ENCODE assay signal across 8 mouse cellular contexts in genomic region chr6:99804905-99805245, GRCm38 (mm10).
A peak's percentile ranks its signal among the peaks of the same experiment; 100 is the strongest.
DNase-seq lines count a peak whose midpoint lies in the region; ATAC-seq lines count a peak whose summit lies in the region.
"Had no signal": no experiment of that assay in that cellular context is flagged by ENCODE, and none has a peak within 500 bp of the region (broad histone marks: within the 10 kb centered on the region; RNA-seq: fewer than 3 reads in every experiment).

No protein-coding gene starts in this region.

- H3K4me1 ChIP-seq in kidney, embryonic 16.5 days (ENCODE audit: insufficient read depth, low read length), result peaks cover 11% of the 10 kb centered on the region; the same call in 1 of the 2 replicates
- peaks cover 15% of the 10 kb centered on the region for H3K4me1 ChIP-seq in forebrain, embryonic 10.5 days
- peaks cover 16% of the 10 kb centered on the region for H3K4me1 ChIP-seq in hindbrain, embryonic 13.5 days (replicated peaks)
- H3K4me1 ChIP-seq in midbrain, embryonic 16.5 days (ENCODE audit: control insufficient read depth, insufficient read depth, low read length), result peaks cover 8% of the 10 kb centered on the region; the same call in 1 of the 2 replicates
- H3K4me1 ChIP-seq: liver, embryonic 12.5 days had no signal

- no peak for DNase-seq in kidney, postnatal 36 days
- no peak for DNase-seq in forebrain, embryonic 10.5 days (ENCODE audit: extremely low spot score, low spot score)
- DNase-seq in urinary bladder, postnatal 14 days (ENCODE audit: low spot score), result no peak
- no peak for DNase-seq in right cerebral cortex, adult 2 months (ENCODE audit: low spot score in 2 of 2)

- no peaks in the 10 kb centered on the region for H3K9me3 ChIP-seq in kidney, embryonic 16.5 days (ENCODE audit: low read length)
- no peaks in the 10 kb centered on the region for H3K9me3 ChIP-seq in forebrain, embryonic 10.5 days
- H3K9me3 ChIP-seq in hindbrain, embryonic 13.5 days, result no peaks in the 10 kb centered on the region
- H3K9me3 ChIP-seq in midbrain, embryonic 16.5 days (replicated peaks; ENCODE audit: control insufficient read depth, low read length, poor library complexity, severe bottlenecking), result no peaks in the 10 kb centered on the region
- H3K9me3 ChIP-seq: liver, embryonic 12.5 days had no signal

- H3K4me2 ChIP-seq in kidney, embryonic 16.5 days (replicated peaks; ENCODE audit: low read depth, low read length), result peak overlapping the region; percentile 42
- peak overlapping the region; percentile 49 for H3K4me2 ChIP-seq in hindbrain, embryonic 13.5 days
- H3K4me2 ChIP-seq in midbrain, embryonic 16.5 days (ENCODE audit: low read length), result peak overlapping the region; percentile 46

- ATAC-seq in kidney, embryonic 16.5 days (ENCODE audit: low FRiP score, low TSS enrichment), result no peak
- peak; percentile 46; the same call in 1 of the 2 replicates for ATAC-seq in hindbrain, embryonic 13.5 days (ENCODE audit: low FRiP score)
- ATAC-seq in midbrain, embryonic 16.5 days, result peak; percentile 18; the same call in 1 of the 2 replicates
- ATAC-seq: liver, embryonic 12.5 days had no signal

- H3K4me3 ChIP-seq in kidney, embryonic 16.5 days (ENCODE audit: low read length), result no peak overlapping the region
- peak overlapping the region; percentile 42 for H3K4me3 ChIP-seq in forebrain, embryonic 10.5 days
- H3K4me3 ChIP-seq in hindbrain, embryonic 13.5 days, result peak overlapping the region; percentile 18; the same call in 1 of the 2 replicates
- no peak overlapping the region for H3K4me3 ChIP-seq in midbrain, embryonic 16.5 days (ENCODE audit: low read depth, low read length)
- H3K4me3 ChIP-seq: liver, embryonic 12.5 days had no signal

- 28% methylated on average over 10 of the region's 10 CpGs for WGBS in kidney, embryonic 16.5 days
- WGBS in forebrain, embryonic 10.5 days, result 22% methylated on average over 10 of the region's 10 CpGs
- 27% methylated on average over 10 of the region's 10 CpGs for WGBS in hindbrain, embryonic 13.5 days
- WGBS in midbrain, embryonic 16.5 days, result 18% methylated on average over 10 of the region's 10 CpGs

- H3K36me3 ChIP-seq in kidney, embryonic 16.5 days (ENCODE audit: insufficient read depth, low read length), result no peaks in the 10 kb centered on the region
- no peaks in the 10 kb centered on the region for H3K36me3 ChIP-seq in forebrain, embryonic 10.5 days (replicated peaks)
- H3K36me3 ChIP-seq in hindbrain, embryonic 13.5 days, result no peaks in the 10 kb centered on the region
- H3K36me3 ChIP-seq in midbrain, embryonic 16.5 days (ENCODE audit: control insufficient read depth, insufficient read depth, low read length), result no peaks in the 10 kb centered on the region
- H3K36me3 ChIP-seq: liver, embryonic 12.5 days had no signal

- H3K9ac ChIP-seq in kidney, embryonic 16.5 days (replicated peaks; ENCODE audit: low read length), result peak overlapping the region; percentile 13; the same call in 1 of the 2 replicates
- peak overlapping the region; percentile 51 for H3K9ac ChIP-seq in hindbrain, embryonic 13.5 days
- H3K9ac ChIP-seq in midbrain, embryonic 16.5 days (ENCODE audit: low read depth, low read length), result peak overlapping the region; percentile 31; the same call in 1 of the 2 replicates
- H3K9ac ChIP-seq: liver, embryonic 12.5 days had no signal

- H3K27me3 ChIP-seq in kidney, embryonic 16.5 days (ENCODE audit: insufficient read depth, low read length), result peaks cover 2% of the 10 kb centered on the region; the same call in 1 of the 2 replicates
- H3K27me3 ChIP-seq in forebrain, embryonic 10.5 days (ENCODE audit: poor library complexity, severe bottlenecking), result peaks cover 47% of the 10 kb centered on the region
- H3K27me3 ChIP-seq in hindbrain, embryonic 13.5 days, result peaks cover 34% of the 10 kb centered on the region
- no peaks in the 10 kb centered on the region for H3K27me3 ChIP-seq in midbrain, embryonic 16.5 days (ENCODE audit: control insufficient read depth, insufficient read depth, low read depth, low read length)
- H3K27me3 ChIP-seq: liver, embryonic 12.5 days had no signal

- no peak overlapping the region for H3K27ac ChIP-seq in kidney, embryonic 16.5 days (ENCODE audit: low read length)
- H3K27ac ChIP-seq in forebrain, embryonic 10.5 days, result peak overlapping the region; percentile 65
- H3K27ac ChIP-seq in hindbrain, embryonic 13.5 days, result no peak overlapping the region
- H3K27ac ChIP-seq in midbrain, embryonic 16.5 days (ENCODE audit: low read length), result no peak overlapping the region
- H3K27ac ChIP-seq: liver, embryonic 12.5 days had no signal

Comparison
In these comparisons a context has a peak if more than half of its experiments do, and no peak if none do; other contexts are left out.
1. H3K4me3 ChIP-seq: peak in forebrain, embryonic 10.5 days (single experiment) and hindbrain, embryonic 13.5 days (single experiment); none in kidney, embryonic 16.5 days (single experiment) and midbrain, embryonic 16.5 days (single experiment).
2. Peak in every context shown above with its lines, with median percentiles within 50 percentile points of each other: H3K4me2 ChIP-seq and H3K9ac ChIP-seq.